Mouse (Mus musculus) ovary, postnatal 14 days (tissue): ENCODE data around the gene Tmub1.
"Not testable (repeated sequence)": the region's sequence is repeated elsewhere in the genome, so short reads cannot be mapped to it uniquely, and the experiment has no call there.

Experiments
- DNase-seq: peaks from one replicate; pipeline ENCODE4 v3.0.0; 2022; ENCODE audit warnings: low spot score

Gene Tmub1

DNA sequence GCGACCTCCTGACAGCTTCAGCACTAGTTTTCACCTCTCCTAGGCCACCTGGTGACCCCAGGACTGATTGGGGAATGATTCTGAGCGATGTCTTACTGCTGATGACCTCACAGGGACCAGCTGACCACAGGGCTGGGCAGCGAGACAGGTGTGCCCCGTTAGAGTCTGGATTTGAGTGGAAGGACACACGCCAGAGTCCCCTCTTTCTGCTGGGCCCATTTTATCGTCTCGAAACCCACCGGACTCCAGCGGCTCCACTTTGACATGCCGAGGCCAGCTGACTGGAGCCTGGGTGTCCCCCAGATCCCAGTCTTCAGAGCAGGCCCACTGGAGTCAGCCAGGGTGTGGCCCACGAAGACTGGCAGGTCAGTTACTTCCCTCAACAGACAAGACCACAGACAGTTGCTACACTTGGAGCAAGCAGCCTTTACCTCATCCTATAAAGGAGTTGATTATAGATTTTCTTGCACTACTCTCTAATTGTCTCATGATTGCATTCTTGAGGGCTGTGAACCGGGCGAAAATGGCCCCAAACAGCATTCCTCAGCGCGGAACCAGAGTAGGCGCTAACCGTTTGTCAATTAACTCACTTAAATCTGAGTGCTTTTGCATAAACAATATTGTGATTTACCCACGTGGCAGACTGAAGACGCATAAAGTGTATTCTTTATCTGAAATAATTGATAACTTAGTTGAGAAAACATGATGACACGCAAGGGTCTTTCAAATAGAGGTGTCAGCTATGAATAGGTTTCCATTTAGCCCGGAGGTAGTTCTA lies 23.5 kb downstream of the Tmub1 start:
- DNase-seq, result no peak

DNA sequence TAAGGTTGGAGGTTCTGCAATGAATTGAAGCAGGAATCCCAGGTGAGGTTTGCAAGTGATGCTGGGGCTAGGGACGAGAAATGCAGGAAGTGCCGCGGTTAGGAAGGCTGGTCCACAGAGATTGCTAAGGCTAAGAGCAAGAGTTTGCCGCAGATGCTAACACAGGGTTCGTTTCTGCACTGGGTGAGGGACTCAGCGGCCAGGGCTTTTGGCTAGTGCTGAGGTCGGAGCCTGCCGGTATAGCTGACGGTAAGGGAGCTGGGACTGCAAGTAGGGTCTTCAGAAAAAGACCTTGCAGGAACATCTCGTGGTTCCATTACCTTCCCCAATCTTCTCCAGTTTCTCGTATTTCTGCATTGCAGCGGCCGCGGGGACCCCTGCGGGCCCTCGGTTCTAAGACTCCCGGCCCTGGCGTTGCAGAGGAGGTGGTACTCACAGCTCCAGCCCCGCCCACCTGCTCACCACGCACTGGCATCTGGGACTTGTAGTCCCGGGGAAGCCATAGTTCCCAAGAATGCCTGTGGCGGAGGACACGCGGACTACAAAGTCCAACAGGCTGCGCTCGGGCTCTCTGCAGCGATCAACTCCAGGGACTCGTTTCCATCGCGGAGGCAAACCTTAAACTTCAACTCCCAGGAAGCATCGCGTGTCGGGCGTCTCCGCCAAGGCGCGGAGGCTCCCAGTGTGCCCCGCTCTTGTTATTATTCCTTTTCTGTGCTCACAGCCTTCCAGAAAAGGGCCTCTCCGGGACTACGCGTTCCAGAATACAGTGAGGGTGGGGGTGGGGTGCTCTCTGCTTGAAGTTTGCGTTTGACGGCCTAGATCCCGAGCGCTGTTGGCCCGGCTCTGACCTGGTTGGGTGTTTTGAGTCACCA lies 24.3 kb downstream of the Tmub1 start, which contains the start of the genes Cdk5 and Slc4a2:
Gene Cdk5, minus strand, starts transcription at position 402 of the 875 bp plus-strand sequence.
Gene Slc4a2, plus strand, starts transcription at position 709 of the 875 bp plus-strand sequence.
- peak; percentile 92 for DNase-seq

DNA sequence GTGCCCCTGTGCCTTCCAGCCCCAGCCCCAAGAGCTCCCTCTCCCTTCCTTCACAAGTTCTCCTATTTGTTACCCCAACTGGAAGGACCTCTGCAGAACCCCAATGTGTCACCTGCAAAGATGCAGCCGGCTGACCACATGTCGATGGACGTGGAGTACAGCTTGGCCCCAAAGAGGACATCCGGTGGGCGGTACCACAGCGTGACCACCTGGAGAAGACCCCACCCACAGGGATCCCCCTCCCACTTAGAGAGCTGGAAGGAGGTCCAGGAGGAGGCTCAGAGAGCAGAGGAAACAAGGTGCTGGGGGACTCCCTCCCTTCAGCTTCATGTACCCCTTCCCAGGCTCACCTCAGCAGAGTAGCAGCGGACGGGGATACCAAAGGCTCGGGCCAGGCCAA lies 27.3 kb downstream of the Tmub1 start:
- DNase-seq, result no peak

DNA sequence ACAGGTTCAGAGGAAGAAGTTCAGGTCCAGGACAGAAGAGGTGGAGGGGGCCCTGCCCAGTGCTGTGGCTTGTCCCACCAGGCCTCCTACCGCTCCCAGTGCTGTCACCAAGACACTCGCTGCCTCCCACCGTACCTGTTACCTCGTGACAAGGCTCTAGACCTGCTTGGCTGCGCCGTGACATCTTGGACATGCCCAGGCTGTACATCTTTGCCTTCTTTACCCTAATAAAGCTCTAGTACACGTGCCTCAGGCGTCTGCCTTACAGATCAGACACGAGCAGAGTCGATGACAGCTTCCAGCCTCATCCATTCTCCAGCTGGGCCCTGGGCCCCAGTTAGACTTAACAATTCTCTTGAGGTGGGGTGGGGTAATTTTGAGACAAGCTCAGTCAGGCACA lies 30.1 kb downstream of the Tmub1 start:
- DNase-seq, result no peak

DNA sequence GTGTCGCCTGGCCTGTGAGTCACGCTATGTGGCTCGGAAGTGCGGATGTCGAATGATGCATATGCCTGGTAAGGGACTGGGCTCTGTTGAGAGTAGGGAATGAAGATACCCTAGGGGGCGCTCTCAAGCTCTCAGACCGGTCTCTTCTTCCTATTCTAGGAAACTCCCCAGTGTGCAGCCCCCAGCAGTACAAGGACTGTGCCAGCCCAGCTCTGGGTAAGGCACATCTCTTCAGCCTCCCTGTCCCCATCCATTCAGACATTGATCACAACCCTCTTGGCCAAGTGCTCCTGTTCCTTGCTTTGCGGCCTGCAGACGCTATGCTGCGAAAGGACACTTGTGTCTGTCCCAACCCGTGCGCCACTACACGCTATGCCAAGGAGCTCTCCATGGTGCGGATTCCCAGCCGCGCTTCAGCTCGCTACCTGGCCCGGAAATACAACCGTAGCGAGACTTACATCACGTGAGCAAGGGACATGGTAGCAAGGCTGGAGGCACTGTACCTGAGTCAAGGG lies 31.4 kb downstream of the Tmub1 start:
- peak; percentile 53 for DNase-seq

DNA sequence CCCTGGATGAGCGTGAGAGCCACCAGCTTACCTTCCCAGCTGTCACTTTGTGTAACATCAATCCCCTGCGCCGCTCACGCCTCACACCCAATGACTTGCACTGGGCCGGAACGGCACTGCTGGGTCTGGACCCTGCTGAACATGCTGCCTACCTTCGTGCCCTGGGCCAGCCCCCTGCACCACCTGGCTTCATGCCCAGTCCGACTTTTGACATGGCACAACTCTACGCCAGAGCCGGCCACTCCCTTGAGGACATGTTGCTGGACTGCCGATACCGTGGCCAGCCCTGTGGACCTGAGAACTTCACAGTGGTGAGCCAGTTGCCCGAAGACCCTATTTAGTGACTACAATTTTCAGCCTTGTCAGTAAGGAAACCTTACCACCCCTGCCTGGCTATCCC lies 33.7 kb downstream of the Tmub1 start:
- no peak for DNase-seq

DNA sequence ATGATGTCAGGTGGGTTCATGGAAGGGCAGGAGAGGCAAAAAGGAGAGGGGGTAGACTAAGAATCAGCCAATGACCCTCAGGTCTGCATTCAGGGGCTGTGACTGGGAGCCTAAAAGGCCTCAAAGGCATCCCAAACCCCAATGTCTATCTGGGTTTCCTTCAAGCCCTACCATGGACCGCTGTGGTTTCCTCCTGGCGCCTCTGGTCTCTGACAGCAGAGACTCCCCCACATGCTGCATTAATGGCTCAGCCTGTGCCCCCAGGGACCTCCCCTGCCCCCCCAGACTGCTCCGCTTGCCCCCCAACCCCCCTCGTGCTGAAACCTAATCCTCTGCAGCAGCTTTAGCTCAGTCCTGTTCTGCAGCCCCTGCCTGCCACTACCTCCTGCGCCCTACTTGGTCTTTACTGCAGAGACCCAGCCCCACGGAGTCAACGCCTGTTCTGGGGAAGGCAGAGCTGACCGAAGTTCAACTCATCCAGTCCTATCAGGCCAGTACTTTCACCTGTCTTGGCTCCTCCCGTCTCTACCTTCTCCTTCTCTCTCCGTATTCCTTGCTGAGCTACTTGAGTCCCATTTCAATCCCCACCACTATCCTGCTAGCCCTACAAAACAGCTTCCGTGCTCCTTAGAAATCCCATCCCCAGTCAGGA lies 34.5 kb downstream of the Tmub1 start, which contains the start of gene Asic3:
Gene Asic3, plus strand, starts transcription at position 351 of the 652 bp plus-strand sequence.
- DNase-seq, result no peak

DNA sequence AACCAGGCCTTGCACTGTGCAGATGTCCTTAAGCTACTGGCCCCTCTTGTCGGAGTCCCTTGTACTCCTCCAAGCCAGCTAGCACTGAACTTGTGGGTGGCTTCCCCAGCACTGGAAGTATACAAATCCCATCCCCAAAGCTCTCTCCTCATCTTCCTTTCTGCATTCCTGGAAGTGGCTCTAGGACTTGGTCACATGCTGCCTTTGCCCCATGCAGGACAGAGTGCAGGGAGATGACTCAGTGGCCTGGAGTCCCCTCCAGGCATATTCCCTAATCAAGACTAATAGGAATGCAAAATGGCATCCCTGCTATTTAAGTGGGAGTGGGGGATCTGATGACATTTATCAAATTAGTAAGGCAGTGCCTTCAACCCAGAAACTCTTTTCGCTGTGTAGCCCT lies 35.6 kb downstream of the Tmub1 start:
- no peak for DNase-seq

DNA sequence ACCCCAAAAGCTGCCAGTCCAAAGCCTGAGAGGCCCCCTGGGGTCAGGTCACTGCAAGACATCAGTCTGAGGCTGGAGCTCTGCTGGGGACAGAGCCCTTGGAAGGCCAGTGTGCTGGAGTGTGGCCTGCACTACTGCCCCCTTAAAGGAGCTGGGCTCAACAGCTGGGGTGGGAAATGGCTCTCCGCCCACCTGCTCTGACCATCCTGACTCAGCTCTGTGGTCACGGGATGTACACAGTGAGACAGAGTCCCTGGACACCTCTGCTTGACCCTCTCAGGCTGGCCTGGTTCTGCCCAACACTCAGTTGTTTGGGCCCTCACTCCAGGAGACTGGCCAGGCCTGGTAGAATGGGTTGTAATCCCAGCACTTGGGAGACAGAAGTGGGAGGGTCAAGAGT lies 38.2 kb downstream of the Tmub1 start:
- no peak for DNase-seq

DNA sequence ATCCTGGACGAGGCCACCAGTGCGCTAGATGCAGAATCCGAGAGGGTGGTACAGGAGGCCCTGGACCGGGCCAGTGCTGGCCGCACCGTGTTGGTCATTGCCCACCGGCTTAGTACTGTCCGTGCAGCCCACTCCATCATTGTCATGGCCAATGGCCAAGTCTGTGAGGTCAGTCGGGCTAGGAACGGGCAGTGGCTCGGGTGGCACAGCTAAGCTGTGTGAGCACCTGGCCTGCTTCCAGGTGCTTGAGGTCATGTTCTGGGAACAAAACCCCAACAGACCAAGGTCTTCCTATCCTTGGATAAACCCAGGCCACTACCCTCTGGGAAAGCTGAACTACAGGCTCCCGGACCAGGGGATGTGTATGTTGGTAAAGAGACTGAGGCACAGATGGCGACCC lies 39.0 kb downstream of the Tmub1 start:
- DNase-seq, result no peak

DNA sequence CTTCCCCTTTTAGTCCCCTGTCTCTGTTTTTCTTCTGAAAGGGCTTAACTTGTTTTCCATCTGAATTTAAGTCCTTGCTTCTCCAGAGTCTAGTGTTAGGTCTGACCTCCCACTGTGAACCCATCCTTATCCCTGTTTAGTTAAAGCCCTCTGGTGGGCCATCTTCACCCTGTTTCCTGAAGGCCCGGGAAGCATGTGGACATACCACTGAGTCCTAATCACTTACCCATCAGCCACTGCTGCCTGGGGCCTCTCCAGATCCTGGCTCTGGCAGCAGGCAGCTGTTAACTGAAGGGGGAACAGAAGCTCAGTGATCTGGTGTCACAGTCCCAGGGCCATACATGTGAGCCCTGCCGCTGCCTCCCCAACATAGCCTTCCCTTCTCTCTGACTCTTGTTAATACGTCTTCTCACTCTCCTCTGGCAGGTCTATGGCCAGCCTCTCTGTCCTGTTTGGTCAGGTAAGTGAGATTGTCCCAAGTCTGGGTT lies 42.2 kb downstream of the Tmub1 start:
- no peak for DNase-seq

DNA sequence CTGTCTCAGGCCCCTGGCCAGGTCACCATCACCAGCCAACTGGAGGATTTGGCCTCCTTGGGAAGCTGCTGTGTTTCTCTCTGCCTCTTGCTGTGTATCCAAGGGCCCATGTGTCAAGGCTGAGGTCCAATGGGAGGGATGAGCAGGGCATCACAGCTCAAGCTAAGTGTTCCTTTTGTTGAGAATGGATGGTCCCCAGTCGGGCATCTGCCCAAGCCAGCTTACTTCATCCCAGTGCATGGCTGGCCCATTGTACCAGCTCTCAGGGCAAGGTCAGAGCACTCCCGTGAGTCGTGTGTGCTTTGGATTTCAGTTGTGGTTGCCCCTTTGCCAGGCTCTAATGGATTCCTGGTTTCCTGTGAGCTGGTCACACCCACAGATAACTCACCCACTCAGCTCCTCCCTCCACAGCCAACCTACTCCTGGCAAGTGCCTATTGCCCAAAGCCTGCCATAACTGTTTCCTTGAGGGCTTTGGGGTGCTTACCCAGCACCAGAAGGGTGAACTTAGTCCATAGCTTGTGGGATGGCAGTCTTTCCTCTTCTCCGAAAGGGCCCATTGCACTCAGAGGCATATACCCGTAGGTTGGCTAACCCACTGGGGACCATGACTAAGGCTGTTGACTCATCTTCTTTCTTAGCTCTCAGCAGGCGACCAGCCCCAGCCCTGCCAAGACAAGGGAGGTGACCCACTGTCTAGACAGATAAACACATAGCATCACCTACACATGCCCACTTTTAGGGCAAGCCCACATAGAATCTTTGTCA lies 42.9 kb downstream of the Tmub1 start:
- no peak for DNase-seq

DNA sequence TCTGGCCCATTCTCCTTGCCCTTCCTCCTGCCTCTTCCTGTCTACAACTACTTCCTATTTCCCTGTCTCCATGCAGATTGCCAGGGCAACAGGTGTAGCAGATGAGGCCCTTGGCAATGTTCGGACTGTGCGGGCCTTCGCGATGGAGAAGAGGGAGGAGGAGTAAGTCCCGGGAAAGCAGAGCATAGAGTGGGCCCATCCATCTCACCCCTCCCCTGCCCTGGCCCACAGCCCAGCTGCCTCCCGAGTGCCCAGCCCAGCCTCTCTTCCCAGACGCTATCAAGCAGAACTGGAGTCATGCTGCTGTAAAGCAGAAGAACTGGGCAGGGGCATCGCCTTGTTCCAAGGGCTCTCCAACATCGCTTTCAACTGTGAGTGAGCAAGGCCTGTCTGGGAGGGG lies 45.7 kb downstream of the Tmub1 start:
- no peak for DNase-seq

DNA sequence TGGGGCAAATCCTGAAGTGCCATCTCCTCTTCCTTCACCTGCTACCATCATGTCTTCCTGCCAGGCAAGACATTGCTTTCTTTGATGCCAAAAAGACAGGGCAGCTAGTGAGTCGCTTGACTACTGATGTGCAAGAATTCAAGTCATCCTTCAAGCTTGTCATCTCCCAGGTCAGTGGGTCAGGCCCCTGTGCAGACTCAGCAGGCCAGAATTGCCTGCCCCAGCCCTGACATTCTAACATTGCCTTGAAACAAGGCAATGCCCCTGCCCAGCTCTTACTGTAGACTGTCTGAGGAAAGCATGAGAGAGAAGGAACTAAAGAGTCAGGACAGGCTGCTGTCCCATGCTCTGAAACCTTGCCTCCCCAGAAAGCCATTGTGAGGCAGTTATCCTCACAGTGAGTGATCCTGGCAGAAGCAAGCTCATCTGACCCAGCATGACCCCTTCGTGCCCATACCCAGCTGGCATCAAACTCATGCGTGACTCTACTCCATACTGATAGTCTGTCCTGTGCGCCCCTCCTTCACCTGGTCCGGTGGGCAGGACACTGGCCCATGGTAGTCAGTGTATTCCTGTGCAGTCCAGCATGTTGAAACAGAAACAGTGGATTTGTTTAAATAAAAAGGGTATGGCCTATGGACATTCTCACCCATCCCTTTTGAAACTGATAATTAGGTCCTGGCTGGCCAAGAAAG lies 46.6 kb downstream of the Tmub1 start:
- DNase-seq, result no peak

DNA sequence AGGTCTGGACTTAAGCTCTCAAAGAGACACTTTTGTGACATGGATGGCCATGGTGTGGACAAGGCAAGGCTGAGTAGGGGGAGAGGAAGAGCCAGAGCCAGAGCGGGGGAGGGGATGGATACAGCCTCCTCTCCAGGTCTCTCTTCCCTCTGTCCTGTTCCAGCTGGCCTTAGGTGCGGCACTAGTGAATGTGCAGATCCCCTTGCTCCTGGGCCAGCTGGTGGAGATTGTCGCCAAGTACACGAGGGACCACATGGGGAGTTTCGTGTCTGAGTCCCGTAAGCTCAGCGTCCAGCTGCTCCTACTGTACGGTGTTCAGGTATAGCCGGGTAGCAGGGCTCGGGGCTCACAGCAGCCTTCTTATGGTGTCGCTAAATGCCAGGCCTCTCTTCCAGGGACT lies 47.3 kb downstream of the Tmub1 start:
- DNase-seq, result no peak

DNA sequence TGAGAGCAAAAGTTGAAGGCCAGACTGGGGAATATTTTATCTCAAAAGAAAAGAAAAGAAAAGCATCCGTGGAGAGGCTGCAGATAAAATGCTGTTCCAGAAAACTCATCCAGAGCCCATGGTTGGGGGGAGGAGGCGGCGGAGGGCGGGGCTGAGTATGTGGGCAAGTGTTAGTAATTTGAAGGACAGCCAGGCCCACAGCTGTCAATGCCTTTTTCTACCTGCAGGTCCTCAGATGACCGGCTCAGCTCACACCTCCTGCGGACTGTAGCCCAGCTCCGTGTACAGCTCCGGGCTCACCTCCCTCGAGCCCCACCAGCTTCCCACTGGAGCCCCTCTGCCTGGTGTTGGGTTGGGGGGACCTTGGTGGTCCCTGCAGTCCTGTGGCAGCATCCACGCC lies 48.0 kb downstream of the Tmub1 start:
- DNase-seq, result no peak

DNA sequence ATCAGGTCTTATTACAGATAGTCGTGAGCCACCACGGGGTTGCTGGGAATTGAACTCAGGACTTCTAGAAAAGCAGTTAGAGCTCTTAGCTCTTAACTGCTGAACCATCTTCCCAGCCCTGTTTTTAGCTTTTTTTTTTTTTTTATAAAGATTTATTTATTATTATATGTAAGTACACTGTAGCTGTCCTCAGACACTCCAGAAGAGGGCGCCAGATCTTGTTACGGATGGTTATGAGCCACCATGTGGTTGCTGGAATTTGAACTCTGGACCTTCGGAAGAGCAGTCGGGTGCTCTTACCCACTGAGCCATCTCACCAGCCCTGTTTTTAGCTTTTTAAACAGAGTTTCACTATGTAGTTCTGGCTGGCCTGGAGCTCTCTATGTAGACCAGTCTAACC lies 51.4 kb downstream of the Tmub1 start:
- DNase-seq, result not testable (repeated sequence)
